ENCODE assay signal across 8 mouse cellular contexts in genomic region chr1:135324571-135324970, GRCm38 (mm10). TPM values are rescaled to one million over a fixed set of nuclear protein-coding genes. Genes with fewer than 3 reads are reported as not detected.
DNase-seq lines count a peak whose midpoint lies in the region; ATAC-seq lines count a peak whose summit lies in the region.

Gene Lmod1 (plus strand): TSS chr1:135324807.

- H3K27me3 ChIP-seq in neural tube, embryonic 13.5 days: peaks cover 13% of the 10 kb centered on the region

- 16% methylated on average over 8 of the region's 8 CpGs for WGBS in neural tube, embryonic 13.5 days

- no peak within 1 kb of the TSS for H3K9ac ChIP-seq in neural tube, embryonic 13.5 days

- no peak within 1 kb of the TSS for H3K27ac ChIP-seq in neural tube, embryonic 13.5 days (replicated peaks)

- no peaks in the 10 kb centered on the region for H3K36me3 ChIP-seq in neural tube, embryonic 13.5 days

- no peaks in the 10 kb centered on the region for H3K9me3 ChIP-seq in neural tube, embryonic 13.5 days

- peak within 1 kb of the TSS; percentile 4 for H3K4me2 ChIP-seq in neural tube, embryonic 13.5 days

- no peak within 1 kb of the TSS for H3K4me3 ChIP-seq in neural tube, embryonic 13.5 days

- peak; percentile 14 to 43 for DNase-seq in adrenal gland, adult (ENCODE audit: inconsistent age in 2 of 2, low spot score in 1 of 2)
- DNase-seq in adrenal gland, adult 18-20 months (ENCODE audit: low spot score in 2 of 2): no peak
- peak; percentile 76 for DNase-seq in adrenal gland, postnatal 14 days
- peak; percentile 11 for DNase-seq in heart, adult 8-10 months (ENCODE audit: low spot score)
- peak; percentile 84 for DNase-seq in kidney, postnatal 10 days
- no peak for DNase-seq in cerebellum, adult 9-11 months
- no peak for DNase-seq in frontal cortex, postnatal 36 days (ENCODE audit: low spot score in 2 of 2)

- ATAC-seq in neural tube, embryonic 13.5 days (ENCODE audit: low read depth): no peak

- H3K4me1 ChIP-seq in neural tube, embryonic 13.5 days (replicated peaks): no peaks in the 10 kb centered on the region

RNA-seq across cellular contexts. Expression of gene Lmod1, which starts in this region (rescaled TPM):
- total RNA-seq in adrenal gland, adult 18-20 months (2021): 1 to 10 TPM; 2.4 to 3.4 TPM
- total RNA-seq in adrenal gland, postnatal 14 days (2021): 1.7 and 3.7 TPM in 2 replicates
- 1 to 10 TPM; 1.9 to 3.0 (median 2.5) TPM for total RNA-seq in heart, adult 8-10 months (2022)
- polyA plus RNA-seq in neural tube, embryonic 13.5 days (2015; fragmentation: Nextera tagmentation; extraction: Ambion mirVana): 0.31 and 0.33 TPM in 2 replicates

Comparison
In these comparisons a context has a peak if more than half of its experiments do, and no peak if none do; other contexts are left out.
1. DNase-seq: peak in adrenal gland, adult (2 of 2), adrenal gland, postnatal 14 days (single experiment), heart, adult 8-10 months (single experiment) and kidney, postnatal 10 days (single experiment); none in adrenal gland, adult 18-20 months (0 of 2), cerebellum, adult 9-11 months (single experiment) and frontal cortex, postnatal 36 days (0 of 2).